21 mouse cellular contexts compared by ENCODE assay signal in genomic region chr17:46018736-46019004, GRCm38 (mm10). TPM values are rescaled to one million over a fixed set of nuclear protein-coding genes. Genes with fewer than 3 reads are reported as not detected.
DNase-seq lines count a peak whose midpoint lies in the region; ATAC-seq and TF ChIP-seq lines count a peak whose summit lies in the region.
"Had no signal": no experiment of that assay in that cellular context is flagged by ENCODE, and none has a peak within 500 bp of the region (broad histone marks: within the 10 kb centered on the region; RNA-seq: fewer than 3 reads in every experiment).

No protein-coding gene starts in this region.

- no peak overlapping the region for H3K4me3 ChIP-seq in heart, embryonic 13.5 days
- H3K4me3 ChIP-seq in liver, postnatal 0 days (ENCODE audit: low read depth, low read length) = no peak overlapping the region
- H3K4me3 ChIP-seq: embryonic facial prominence, embryonic 10.5 days; embryonic facial prominence, embryonic 13.5 days; erythroblast, embryonic 14.5 days; forebrain, embryonic 12.5 days; forebrain, embryonic 15.5 days; heart, embryonic 12.5 days; hindbrain, embryonic 10.5 days; hindbrain, embryonic 13.5 days; intestine, embryonic 15.5 days had no signal

- peaks cover 85% of the 10 kb centered on the region for H3K36me3 ChIP-seq in heart, embryonic 13.5 days
- peaks cover 68% of the 10 kb centered on the region for H3K36me3 ChIP-seq in liver, postnatal 0 days (replicated peaks; ENCODE audit: insufficient read depth, low read length)

- H3K27ac ChIP-seq in heart, embryonic 13.5 days (replicated peaks) = no peak overlapping the region
- H3K27ac ChIP-seq in liver, postnatal 0 days (ENCODE audit: low read depth) = peak overlapping the region; percentile 49; the same call in 1 of the 2 replicates
- H3K27ac ChIP-seq: embryonic facial prominence, embryonic 10.5 days; embryonic facial prominence, embryonic 13.5 days; forebrain, embryonic 12.5 days; forebrain, embryonic 15.5 days; hindbrain, embryonic 10.5 days; hindbrain, embryonic 13.5 days; intestine, embryonic 15.5 days had no signal

- H3K4me1 ChIP-seq in heart, embryonic 13.5 days = peaks cover 24% of the 10 kb centered on the region
- peaks cover 13% of the 10 kb centered on the region for H3K4me1 ChIP-seq in liver, postnatal 0 days (ENCODE audit: insufficient read depth)
- H3K4me1 ChIP-seq: embryonic facial prominence, embryonic 13.5 days; forebrain, embryonic 12.5 days; hindbrain, embryonic 10.5 days; hindbrain, embryonic 13.5 days; intestine, embryonic 15.5 days had no signal

- no peaks in the 10 kb centered on the region for H3K27me3 ChIP-seq in heart, embryonic 13.5 days (replicated peaks)
- H3K27me3 ChIP-seq in liver, postnatal 0 days (ENCODE audit: insufficient read depth, low read length) = no peaks in the 10 kb centered on the region
- H3K27me3 ChIP-seq: embryonic facial prominence, embryonic 13.5 days; forebrain, embryonic 12.5 days; forebrain, embryonic 15.5 days; heart, embryonic 12.5 days; hindbrain, embryonic 13.5 days; intestine, embryonic 15.5 days had no signal

- intact Hi-C loops in heart, postnatal 14 days (cut with DNase I) = no loop called here

- H3K4me2 ChIP-seq in heart, embryonic 13.5 days = no peak overlapping the region
- H3K4me2 ChIP-seq in liver, postnatal 0 days (ENCODE audit: low read depth, low read length) = no peak overlapping the region
- H3K4me2 ChIP-seq: embryonic facial prominence, embryonic 13.5 days; forebrain, embryonic 12.5 days; forebrain, embryonic 15.5 days; heart, embryonic 12.5 days; hindbrain, embryonic 13.5 days; intestine, embryonic 15.5 days had no signal

- ATAC-seq in heart, embryonic 13.5 days (ENCODE audit: extremely low read depth, insufficient number of reproducible peaks, low FRiP score, low TSS enrichment) = no peak
- ATAC-seq in liver, postnatal 0 days = no peak
- ATAC-seq: forebrain, embryonic 15.5 days; hindbrain, embryonic 16.5 days; intestine, embryonic 15.5 days had no signal

- DNase-seq in adrenal gland, postnatal 10 days = peak; percentile 56
- DNase-seq in adrenal gland, adult 18-20 months (ENCODE audit: low spot score in 2 of 2) = no peak
- DNase-seq in heart, postnatal 14 days = no peak
- no peak for DNase-seq in liver, postnatal 0 days
- no peak for DNase-seq in liver
- DNase-seq: cerebellum, adult 8-10 months; embryo, embryonic 11 days; gastrocnemius, postnatal 10 days; heart, adult 11 months; heart, postnatal 36 days had no signal

- H3K9ac ChIP-seq in heart, embryonic 13.5 days = 0 out of 2 replicates have a peak overlapping the region, but pooled peaks have one; percentile 0
- H3K9ac ChIP-seq in liver, postnatal 0 days (replicated peaks) = no peak overlapping the region
- H3K9ac ChIP-seq: embryonic facial prominence, embryonic 13.5 days; forebrain, embryonic 12.5 days; forebrain, embryonic 15.5 days; heart, embryonic 12.5 days; hindbrain, embryonic 13.5 days; intestine, embryonic 15.5 days had no signal

- H3K9me3 ChIP-seq in heart, embryonic 13.5 days = no peaks in the 10 kb centered on the region
- H3K9me3 ChIP-seq in liver, postnatal 0 days (ENCODE audit: low read length) = no peaks in the 10 kb centered on the region
- H3K9me3 ChIP-seq: embryonic facial prominence, embryonic 10.5 days; embryonic facial prominence, embryonic 13.5 days; forebrain, embryonic 12.5 days; forebrain, embryonic 15.5 days; heart, embryonic 12.5 days; hindbrain, embryonic 10.5 days; hindbrain, embryonic 13.5 days; intestine, embryonic 15.5 days had no signal

- TF ChIP-seq EP300 in liver, postnatal 0 days (IDR thresholded peaks at IDR 0.05; ENCODE audit: low read depth) = no peak

- WGBS in heart, embryonic 13.5 days = 76% methylated on average over 10 of the region's 10 CpGs
- WGBS in liver, postnatal 0 days (ENCODE audit: insufficient replicate concordance) = 87% methylated on average over 10 of the region's 10 CpGs

- no peak for TF ChIP-seq CTCF in liver, postnatal 0 days (IDR thresholded peaks at IDR 0.05; ENCODE audit: low read depth)

RNA-seq across cellular contexts. Expression of gene Vegfa, which starts 13.5 kb away (rescaled TPM):
- 100 to 1,000 TPM; 305 to 366 TPM for total RNA-seq in adrenal gland, postnatal 10 days (2021)
- total RNA-seq in adrenal gland, adult 18-20 months (2021) = 100 to 1,000 TPM; 416 to 698 TPM
- 5.2 and 5.4 TPM in 2 replicates for polyA plus RNA-seq in heart, embryonic 13.5 days (2015; fragmentation: Nextera tagmentation; extraction: Ambion mirVana)
- total RNA-seq in heart, postnatal 14 days (2021) = 100 to 1,000 TPM; 275 TPM
- 2.8 and 3.1 TPM in 2 replicates for polyA plus RNA-seq in liver, postnatal 0 days (2015; fragmentation: Nextera tagmentation; extraction: Ambion mirVana)
